Mouse (Mus musculus) midbrain, embryonic 11.5 days (tissue): ENCODE results near the gene Slc26a1. TPM values are rescaled to one million over a fixed set of nuclear protein-coding genes. Genes with fewer than 3 reads are reported as not detected.

ENCODE experiments used
- ATAC-seq: fragments of 200-750 bp; cut with Nextera tagmentation; 2 replicates; pipeline ENCODE4 v1.8.0; 2017; ENCODE audit warnings: moderate TSS enrichment, moderate library complexity; ENCODE audit not compliant: low FRiP score
- DNase-seq: peaks from one replicate; pipeline ENCODE4 v3.0.0; 2015; ENCODE audit warnings: low spot score; ENCODE audit errors: missing footprints
- H3K27ac ChIP-seq: fragments of 300-500 bp; sonication (generic); 2 replicates; pipeline ENCODE4 v1.5.1; 2014; ENCODE audit warnings: low read depth, low read length
- H3K27me3 ChIP-seq: fragments of 300-500 bp; sonication (generic); 2 replicates; pipeline ENCODE4 v1.6.1; 2014; ENCODE audit warnings: mild to moderate bottlenecking, low read length, moderate library complexity, mixed read lengths; ENCODE audit not compliant: control insufficient read depth, insufficient read depth
- H3K36me3 ChIP-seq: fragments of 300-500 bp; sonication (generic); 2 replicates; pipeline ENCODE4 v1.6.1; 2014; ENCODE audit warnings: mild to moderate bottlenecking, low read length, moderate library complexity, mixed read lengths; ENCODE audit not compliant: control insufficient read depth, insufficient read depth
- H3K4me1 ChIP-seq: fragments of 300-500 bp; sonication (generic); 2 replicates; pipeline ENCODE4 v1.6.1; 2014; ENCODE audit warnings: low read length; ENCODE audit not compliant: control insufficient read depth, insufficient read depth
- H3K4me2 ChIP-seq: fragments of 300-500 bp; sonication (generic); 2 replicates; pipeline ENCODE4 v1.6.1; 2014; ENCODE audit warnings: mild to moderate bottlenecking, moderate library complexity
- H3K4me3 ChIP-seq: fragments of 300-500 bp; sonication (generic); 2 replicates; pipeline ENCODE4 v1.5.1; 2014; ENCODE audit warnings: low read depth, low read length
- H3K9ac ChIP-seq: fragments of 300-500 bp; sonication (generic); 2 replicates; pipeline ENCODE4 v1.6.1; 2014; ENCODE audit warnings: low read length
- H3K9me3 ChIP-seq: fragments of 300-500 bp; sonication (generic); 2 replicates; pipeline ENCODE4 v1.6.1; 2016; ENCODE audit warnings: low read length; ENCODE audit not compliant: control insufficient read depth
- WGBS: fragments of 180-500 bp; shearing (Covaris S2); extraction: QIAGEN DNeasy Blood & Tissue Kit; methylation state at CpG from one replicate; pipeline ENCODE4 v1.1.7; 2014; 5-methylcytosine and 5-hydroxymethylcytosine counted together
- polyA plus RNA-seq: library from polyadenylated mRNA; unstranded; fragments of >200 nt; fragmentation: Nextera tagmentation; extraction: Ambion mirVana; gene quantifications from 2 replicates; pipeline ENCODE4 v1.2.1, GENCODE M21; 2014

Slc26a1 gene
- polyA plus RNA-seq = 0.69 and 0.81 TPM in 2 replicates

GRCm38 (mm10) chr5:108675251-108675816 is at the start of gene Slc26a1:
Gene Slc26a1 (minus strand): TSS chr5:108675569.
- DNase-seq (no peak), ATAC-seq (no peak)
- peaks cover 3% of the 10 kb centered on the region for H3K4me1 ChIP-seq
- H3K27ac ChIP-seq = no peak within 1 kb of the TSS
- no peaks in the 10 kb centered on the region for H3K9me3 ChIP-seq
- H3K36me3 ChIP-seq = 0 out of 2 replicates have a peak, but pooled peaks cover 2% of the 10 kb centered on the region
- H3K4me2 ChIP-seq = no peak within 1 kb of the TSS
- no peak within 1 kb of the TSS for H3K9ac ChIP-seq
- no peak within 1 kb of the TSS for H3K4me3 ChIP-seq
- H3K27me3 ChIP-seq = no peaks in the 10 kb centered on the region
- WGBS = 82% methylated on average over 9 of the region's 9 CpGs

GRCm38 (mm10) chr5:108724006-108724405 is 48.6 kb upstream of the Slc26a1 start:
- Histone ChIP-seq H3K36me3 (no peaks in the 10 kb centered on the region), H3K27me3 (no peaks in the 10 kb centered on the region), H3K4me2 (no peak overlapping the region), H3K9me3 (no peaks in the 10 kb centered on the region), H3K4me3 (no peak overlapping the region), H3K9ac (no peak overlapping the region), H3K27ac (no peak overlapping the region), H3K4me1 (no peaks in the 10 kb centered on the region)
- 87% methylated on average over 2 of the region's 2 CpGs for WGBS
- ATAC-seq (no peak), DNase-seq (no peak)

GRCm38 (mm10) chr5:108719761-108720160 is 44.4 kb upstream of the Slc26a1 start:
- H3K9me3 ChIP-seq = no peaks in the 10 kb centered on the region
- 73% methylated on average over 7 of the region's 7 CpGs for WGBS
- no peaks in the 10 kb centered on the region for H3K36me3 ChIP-seq
- H3K27me3 ChIP-seq = no peaks in the 10 kb centered on the region
- ATAC-seq (no peak), DNase-seq (no peak)
- no peak overlapping the region for H3K4me2 ChIP-seq
- peaks cover 4% of the 10 kb centered on the region; the same call in 1 of the 2 replicates for H3K4me1 ChIP-seq
- H3K27ac ChIP-seq = no peak overlapping the region
- no peak overlapping the region for H3K9ac ChIP-seq
- no peak overlapping the region for H3K4me3 ChIP-seq

- no peak overlapping the region for H3K27ac ChIP-seq
- DNase-seq (no peak), ATAC-seq (no peak)
- H3K4me1 ChIP-seq = peaks cover 4% of the 10 kb centered on the region; the same call in 1 of the 2 replicates
- H3K9me3 ChIP-seq = no peaks in the 10 kb centered on the region
- no peaks in the 10 kb centered on the region for H3K27me3 ChIP-seq
- WGBS = 42% methylated on average over 4 of the region's 4 CpGs
- no peak overlapping the region for H3K4me3 ChIP-seq
- no peak overlapping the region for H3K4me2 ChIP-seq
- H3K9ac ChIP-seq = no peak overlapping the region
- H3K36me3 ChIP-seq = no peaks in the 10 kb centered on the region
Measured at GRCm38 (mm10) chr5:108718051-108718450, 42.7 kb upstream of the Slc26a1 start.

GRCm38 (mm10) chr5:108715974-108716373 is 40.6 kb upstream of the Slc26a1 start:
- no peak overlapping the region for H3K4me3 ChIP-seq
- H3K9me3 ChIP-seq = no peaks in the 10 kb centered on the region
- no peak overlapping the region for H3K4me2 ChIP-seq
- no peaks in the 10 kb centered on the region for H3K36me3 ChIP-seq
- ATAC-seq = no peak
- H3K27me3 ChIP-seq = no peaks in the 10 kb centered on the region
- 95% methylated on average over 1 of the region's 1 CpGs for WGBS
- no peak for DNase-seq
- no peak overlapping the region for H3K9ac ChIP-seq
- no peak overlapping the region for H3K27ac ChIP-seq
- peaks cover 4% of the 10 kb centered on the region; the same call in 1 of the 2 replicates for H3K4me1 ChIP-seq

GRCm38 (mm10) chr5:108714149-108714548 is 38.8 kb upstream of the Slc26a1 start:
- DNase-seq = no peak
- Histone ChIP-seq H3K4me1 (peaks cover 4% of the 10 kb centered on the region; the same call in 1 of the 2 replicates), H3K4me3 (no peak overlapping the region), H3K36me3 (no peaks in the 10 kb centered on the region), H3K4me2 (no peak overlapping the region), H3K9me3 (no peaks in the 10 kb centered on the region), H3K27me3 (no peaks in the 10 kb centered on the region), H3K9ac (no peak overlapping the region), H3K27ac (no peak overlapping the region)
- no peak for ATAC-seq
- WGBS = 70% methylated on average over 6 of the region's 6 CpGs

- no peak overlapping the region for H3K4me3 ChIP-seq
- no peaks in the 10 kb centered on the region for H3K27me3 ChIP-seq
- H3K9me3 ChIP-seq = no peaks in the 10 kb centered on the region
- peaks cover 4% of the 10 kb centered on the region; the same call in 1 of the 2 replicates for H3K4me1 ChIP-seq
- ATAC-seq (no peak), DNase-seq (no peak)
- no peak overlapping the region for H3K9ac ChIP-seq
- H3K4me2 ChIP-seq = no peak overlapping the region
- H3K36me3 ChIP-seq = no peaks in the 10 kb centered on the region
- no peak overlapping the region for H3K27ac ChIP-seq
Measured at GRCm38 (mm10) chr5:108713691-108714090, 38.3 kb upstream of the Slc26a1 start.

GRCm38 (mm10) chr5:108713096-108713495 is 37.7 kb upstream of the Slc26a1 start:
- DNase-seq (no peak), ATAC-seq (no peak)
- Histone ChIP-seq H3K36me3 (no peaks in the 10 kb centered on the region), H3K4me1 (peaks cover 4% of the 10 kb centered on the region; the same call in 1 of the 2 replicates), H3K27ac (no peak overlapping the region), H3K4me3 (no peak overlapping the region), H3K4me2 (no peak overlapping the region), H3K27me3 (no peaks in the 10 kb centered on the region), H3K9me3 (no peaks in the 10 kb centered on the region), H3K9ac (no peak overlapping the region)
- WGBS = 88% methylated on average over 2 of the region's 2 CpGs

GRCm38 (mm10) chr5:108711968-108712367 is 36.6 kb upstream of the Slc26a1 start:
- H3K36me3 ChIP-seq = no peaks in the 10 kb centered on the region
- H3K4me3 ChIP-seq = no peak overlapping the region
- ATAC-seq (no peak), DNase-seq (no peak)
- H3K4me1 ChIP-seq = no peaks in the 10 kb centered on the region
- no peak overlapping the region for H3K27ac ChIP-seq
- H3K27me3 ChIP-seq = no peaks in the 10 kb centered on the region
- no peaks in the 10 kb centered on the region for H3K9me3 ChIP-seq
- no peak overlapping the region for H3K4me2 ChIP-seq
- H3K9ac ChIP-seq = no peak overlapping the region
- WGBS = 81% methylated on average over 6 of the region's 6 CpGs
